Mouse (Mus musculus) heart, embryonic 11.5 days (tissue): ENCODE data around the gene Dclk1. TPM values are rescaled to one million over a fixed set of nuclear protein-coding genes. Genes with fewer than 3 reads are reported as not detected.

ENCODE experiments used
- ATAC-seq: fragments of 200-750 bp; cut with Nextera tagmentation; replicated peaks from 2 replicates; pipeline ENCODE4 v1.8.0; 2017; ENCODE audit warnings: moderate library complexity; ENCODE audit not compliant: insufficient number of reproducible peaks, low FRiP score, low TSS enrichment
- H3K27ac ChIP-seq: fragments of 300-500 bp; sonication (generic); 2 replicates; pipeline ENCODE4 v1.5.1; 2014; ENCODE audit warnings: mild to moderate bottlenecking, low read depth, low read length
- H3K27me3 ChIP-seq: fragments of 300-500 bp; sonication (generic); 2 replicates; pipeline ENCODE4 v1.6.1; 2014; ENCODE audit warnings: mild to moderate bottlenecking, low read length, mixed read lengths; ENCODE audit not compliant: control insufficient read depth, insufficient read depth
- H3K36me3 ChIP-seq: fragments of 300-500 bp; sonication (generic); 2 replicates; pipeline ENCODE4 v1.6.1; 2014; ENCODE audit warnings: mild to moderate bottlenecking, low read length, moderate library complexity, mixed read lengths; ENCODE audit not compliant: control insufficient read depth, insufficient read depth
- H3K4me1 ChIP-seq: fragments of 300-500 bp; sonication (generic); 2 replicates; pipeline ENCODE4 v1.6.1; 2014; ENCODE audit warnings: low read length; ENCODE audit not compliant: control insufficient read depth, insufficient read depth
- H3K4me2 ChIP-seq: fragments of 300-500 bp; sonication (generic); 2 replicates; pipeline ENCODE4 v1.6.1; 2014; ENCODE audit warnings: mild to moderate bottlenecking, moderate library complexity
- H3K4me3 ChIP-seq: fragments of 300-500 bp; sonication (generic); 2 replicates; pipeline ENCODE4 v1.5.1; 2014; ENCODE audit warnings: low read depth, low read length
- H3K9ac ChIP-seq: fragments of 300-500 bp; sonication (generic); 2 replicates; pipeline ENCODE4 v1.6.1; 2014; ENCODE audit warnings: mild to moderate bottlenecking, low read depth, low read length, moderate library complexity
- H3K9me3 ChIP-seq: fragments of 300-500 bp; sonication (generic); replicated peaks from 2 replicates; pipeline ENCODE4 v1.6.1; 2016; ENCODE audit warnings: low read length; ENCODE audit not compliant: control insufficient read depth
- WGBS: fragments of 180-500 bp; shearing (Covaris S2); extraction: QIAGEN DNeasy Blood & Tissue Kit; methylation state at CpG from one replicate; pipeline ENCODE4 v1.1.7; 2014; ENCODE audit not compliant: insufficient replicate concordance; 5-methylcytosine and 5-hydroxymethylcytosine counted together
- polyA plus RNA-seq: library from polyadenylated mRNA; unstranded; fragments of >200 nt; fragmentation: Nextera tagmentation; extraction: Ambion mirVana; gene quantifications from 2 replicates; pipeline ENCODE4 v1.2.1, GENCODE M21; 2014

The Dclk1 gene
- polyA plus RNA-seq, 1 experiment from 2014 or later: 4.7 TPM

DNA sequence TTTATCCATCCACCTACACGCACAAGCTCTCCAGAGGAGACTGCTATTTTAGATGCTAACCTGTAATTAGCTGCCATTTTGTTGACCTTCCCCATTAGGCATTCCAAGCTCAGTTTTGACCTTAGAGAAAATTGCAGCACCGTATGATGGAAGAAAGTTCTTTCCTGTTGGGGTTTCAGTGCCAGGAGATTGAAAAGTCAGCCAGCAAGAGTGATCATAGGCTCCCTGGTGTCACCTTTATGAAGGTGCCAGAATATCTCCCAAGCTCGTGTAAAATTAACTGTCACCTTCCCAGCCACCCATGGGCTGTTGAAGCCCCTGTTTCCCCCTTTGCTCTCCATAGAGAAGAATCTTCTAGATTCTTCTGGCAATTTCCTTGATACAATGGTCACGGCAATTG is 297.2 kb downstream of the Dclk1 start:
- H3K27ac ChIP-seq: no peak overlapping the region
- no peaks in the 10 kb centered on the region for H3K36me3 ChIP-seq
- 66% methylated on average over 4 of the region's 4 CpGs for WGBS
- H3K9me3 ChIP-seq: no peaks in the 10 kb centered on the region
- H3K4me2 ChIP-seq: no peak overlapping the region
- H3K9ac ChIP-seq: no peak overlapping the region
- H3K4me3 ChIP-seq: no peak overlapping the region
- no peak for ATAC-seq
- H3K27me3 ChIP-seq: no peaks in the 10 kb centered on the region
- peaks cover 12% of the 10 kb centered on the region for H3K4me1 ChIP-seq

DNA sequence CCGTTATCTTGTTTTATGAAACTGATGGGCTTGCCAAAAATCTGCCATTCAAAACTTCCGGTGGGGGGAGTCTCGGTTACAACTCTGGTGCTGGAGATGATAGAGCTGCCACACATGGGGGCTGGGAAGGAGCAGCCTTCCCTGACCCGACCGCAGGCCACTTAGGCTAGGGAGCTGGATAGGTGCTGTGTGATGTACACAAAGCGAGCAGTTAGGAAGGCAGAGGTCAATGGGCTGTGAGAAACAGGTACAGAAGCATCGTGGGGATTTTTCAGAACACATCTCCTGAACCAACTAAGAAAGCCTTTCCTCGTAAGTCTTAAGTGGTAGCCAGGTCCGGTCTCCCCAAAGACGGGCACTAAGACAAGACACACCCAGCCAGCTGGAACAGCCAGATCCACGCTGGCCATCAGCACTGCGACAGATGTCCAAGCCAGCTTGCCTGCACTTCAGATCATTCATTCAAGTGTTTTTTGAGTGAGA is 297.7 kb downstream of the Dclk1 start:
- no peaks in the 10 kb centered on the region for H3K36me3 ChIP-seq
- 76% methylated on average over 12 of the region's 12 CpGs for WGBS
- H3K9me3 ChIP-seq: no peaks in the 10 kb centered on the region
- H3K27ac ChIP-seq: no peak overlapping the region
- ATAC-seq: no peak; the same call in 1 of the 2 replicates
- H3K4me1 ChIP-seq: peaks cover 17% of the 10 kb centered on the region
- no peaks in the 10 kb centered on the region for H3K27me3 ChIP-seq
- no peak overlapping the region for H3K9ac ChIP-seq
- H3K4me3 ChIP-seq: no peak overlapping the region
- no peak overlapping the region for H3K4me2 ChIP-seq

- 82% methylated on average over 6 of the region's 6 CpGs for WGBS
- H3K27me3 ChIP-seq: no peaks in the 10 kb centered on the region
- no peak overlapping the region for H3K4me3 ChIP-seq
Measured at GRCm38 (mm10) chr3:55540406-55541140, 298.4 kb downstream of the Dclk1 start.

GRCm38 (mm10) chr3:55541799-55542198 is 299.6 kb downstream of the Dclk1 start:
- no peak overlapping the region for H3K9ac ChIP-seq
- no peaks in the 10 kb centered on the region for H3K36me3 ChIP-seq
- H3K27me3 ChIP-seq: no peaks in the 10 kb centered on the region
- ATAC-seq: no peak
- H3K4me1 ChIP-seq: peaks cover 17% of the 10 kb centered on the region
- H3K4me3 ChIP-seq: no peak overlapping the region
- no peak overlapping the region for H3K27ac ChIP-seq
- no peaks in the 10 kb centered on the region for H3K9me3 ChIP-seq
- no peak overlapping the region for H3K4me2 ChIP-seq
- 63% methylated on average over 1 of the region's 1 CpGs for WGBS

More at GRCm38 (mm10) chr3:55540406-55541140, 298.4 kb downstream of the Dclk1 start:
- no peak overlapping the region for H3K27ac ChIP-seq
- ATAC-seq: no peak
- H3K4me1 ChIP-seq: peaks cover 17% of the 10 kb centered on the region
- no peak overlapping the region for H3K9ac ChIP-seq
- H3K36me3 ChIP-seq: no peaks in the 10 kb centered on the region
- no peak overlapping the region for H3K4me2 ChIP-seq
- H3K9me3 ChIP-seq: no peaks in the 10 kb centered on the region

GRCm38 (mm10) chr3:55542310-55542709 is 300.1 kb downstream of the Dclk1 start:
- H3K9ac ChIP-seq: no peak overlapping the region
- H3K36me3 ChIP-seq: no peaks in the 10 kb centered on the region
- H3K27me3 ChIP-seq: no peaks in the 10 kb centered on the region
- H3K4me3 ChIP-seq: no peak overlapping the region
- peak overlapping the region; percentile 17; the same call in 1 of the 2 replicates for H3K4me2 ChIP-seq
- no peaks in the 10 kb centered on the region for H3K9me3 ChIP-seq
- WGBS: 20% methylated on average over 8 of the region's 8 CpGs
- H3K4me1 ChIP-seq: peaks cover 17% of the 10 kb centered on the region
- ATAC-seq: no peak
- H3K27ac ChIP-seq: no peak overlapping the region

GRCm38 (mm10) chr3:55542947-55543346 is 300.8 kb downstream of the Dclk1 start:
- no peak overlapping the region; the same call in 1 of the 2 replicates for H3K4me2 ChIP-seq
- no peaks in the 10 kb centered on the region for H3K27me3 ChIP-seq
- WGBS: 70% methylated on average over 16 of the region's 16 CpGs

DNA sequence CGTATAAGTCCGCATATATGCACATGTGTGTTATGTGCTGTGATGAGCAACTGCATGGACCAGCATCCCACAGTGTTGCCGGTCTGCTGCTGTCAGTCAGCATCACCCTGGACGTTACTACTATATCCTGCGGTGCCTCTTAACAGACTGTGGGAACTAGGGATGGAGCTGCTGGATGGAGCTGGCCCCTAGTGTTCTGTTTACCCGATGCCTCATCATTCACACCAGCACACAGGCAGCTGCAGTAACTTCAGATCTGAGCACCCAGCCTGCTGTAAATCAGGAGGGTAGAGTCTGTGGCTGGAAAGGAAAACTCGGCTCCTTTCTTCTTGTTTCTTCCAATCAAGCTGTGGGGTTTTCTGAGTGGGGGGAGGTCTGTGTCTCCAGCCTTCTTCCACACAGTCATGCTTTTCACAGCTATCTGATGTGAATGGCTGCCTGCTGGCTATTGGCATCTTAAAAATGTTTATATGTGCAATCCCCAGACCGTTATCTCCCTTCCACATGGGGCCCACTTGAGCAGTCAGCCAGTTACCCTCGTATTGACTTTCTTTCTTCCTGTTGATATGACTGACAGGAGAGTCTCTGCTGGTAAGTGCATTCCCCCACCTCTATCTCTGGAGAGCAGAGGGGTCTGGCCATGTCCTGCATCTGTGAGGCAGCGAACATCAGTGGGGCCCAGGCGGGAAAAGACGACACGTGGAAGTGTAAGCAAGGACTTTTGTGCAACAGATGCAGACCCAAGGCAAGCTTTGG is 301.9 kb downstream of the Dclk1 start:
- ATAC-seq: no peak
- peaks cover 17% of the 10 kb centered on the region for H3K4me1 ChIP-seq
- H3K9ac ChIP-seq: no peak overlapping the region
- H3K27me3 ChIP-seq: no peaks in the 10 kb centered on the region
- peak overlapping the region; percentile 29 for H3K27ac ChIP-seq
- peak overlapping the region; percentile 32 for H3K4me2 ChIP-seq
- 23% methylated on average over 13 of the region's 13 CpGs for WGBS
- H3K4me3 ChIP-seq: no peak overlapping the region
- H3K9me3 ChIP-seq: no peaks in the 10 kb centered on the region
- H3K36me3 ChIP-seq: no peaks in the 10 kb centered on the region

More at GRCm38 (mm10) chr3:55542947-55543346, 300.8 kb downstream of the Dclk1 start:
- no peak for ATAC-seq
- no peaks in the 10 kb centered on the region for H3K36me3 ChIP-seq
- H3K9me3 ChIP-seq: no peaks in the 10 kb centered on the region
- no peak overlapping the region for H3K4me3 ChIP-seq
- peaks cover 17% of the 10 kb centered on the region for H3K4me1 ChIP-seq
- H3K9ac ChIP-seq: no peak overlapping the region
- no peak overlapping the region for H3K27ac ChIP-seq

GRCm38 (mm10) chr3:55545296-55545695 is 303.1 kb downstream of the Dclk1 start:
- ATAC-seq: no peak
- Histone ChIP-seq H3K4me2 (no peak overlapping the region), H3K27me3 (no peaks in the 10 kb centered on the region), H3K4me1 (peaks cover 17% of the 10 kb centered on the region), H3K9me3 (no peaks in the 10 kb centered on the region), H3K4me3 (no peak overlapping the region), H3K36me3 (no peaks in the 10 kb centered on the region), H3K9ac (no peak overlapping the region), H3K27ac (no peak overlapping the region)
- WGBS: 71% methylated on average over 3 of the region's 3 CpGs
